Comparison of ENCODE assay signal across 15 mouse cellular contexts in genomic region chr1:93138534-93138933, GRCm38 (mm10). TPM values are rescaled to one million over a fixed set of nuclear protein-coding genes. Genes with fewer than 3 reads are reported as not detected.
DNase-seq lines count a peak whose midpoint lies in the region; ATAC-seq and TF ChIP-seq lines count a peak whose summit lies in the region.
"Had no signal": no experiment of that assay in that cellular context is flagged by ENCODE, and none has a peak within 500 bp of the region (broad histone marks: within the 10 kb centered on the region; RNA-seq: fewer than 3 reads in every experiment).

No protein-coding gene starts in this region.

- peak; percentile 20 for DNase-seq in adrenal gland, postnatal 25 days
- no peak for DNase-seq in adrenal gland, adult (ENCODE audit: inconsistent age in 2 of 2, low spot score in 1 of 2)
- peak; percentile 88 to 89 for DNase-seq in kidney, postnatal 25 days
- peak; percentile 82 for DNase-seq in liver, postnatal 0 days
- DNase-seq in spleen, adult 18-20 months: no peak
- no peak for DNase-seq in testis, postnatal 14 days (ENCODE audit: low spot score)
- no peak for DNase-seq in gastrocnemius, postnatal 36 days
- DNase-seq: heart, adult 2 months; right cerebral cortex, postnatal 14 days had no signal

- H3K4me1 ChIP-seq in intestine, embryonic 15.5 days (replicated peaks): 0 out of 2 replicates have a peak, but pooled peaks cover 5% of the 10 kb centered on the region
- H3K4me1 ChIP-seq in liver, postnatal 0 days (ENCODE audit: insufficient read depth): peaks cover 16% of the 10 kb centered on the region; the same call in 1 of the 2 replicates

- no peaks in the 10 kb centered on the region for H3K27me3 ChIP-seq in intestine, embryonic 15.5 days (replicated peaks)
- no peaks in the 10 kb centered on the region for H3K27me3 ChIP-seq in liver, postnatal 0 days (ENCODE audit: insufficient read depth, low read length)

- no peaks in the 10 kb centered on the region for H3K36me3 ChIP-seq in intestine, embryonic 15.5 days
- H3K36me3 ChIP-seq in liver, postnatal 0 days (replicated peaks; ENCODE audit: insufficient read depth, low read length): no peaks in the 10 kb centered on the region

- no peak overlapping the region for H3K4me3 ChIP-seq in intestine, embryonic 15.5 days (replicated peaks)
- H3K4me3 ChIP-seq in liver, postnatal 0 days (ENCODE audit: low read depth, low read length): no peak overlapping the region
- H3K4me3 ChIP-seq: erythroblast, embryonic 14.5 days; heart, adult 2 months had no signal

- 59% methylated on average over 6 of the region's 6 CpGs for WGBS in intestine, embryonic 15.5 days
- 55% methylated on average over 4 of the region's 6 CpGs for WGBS in liver, postnatal 0 days (ENCODE audit: insufficient replicate concordance)

- no peak for TF ChIP-seq EP300 in liver, postnatal 0 days (IDR thresholded peaks at IDR 0.05; ENCODE audit: low read depth)

- no peak for TF ChIP-seq CTCF in liver, postnatal 0 days (IDR thresholded peaks at IDR 0.05; ENCODE audit: low read depth)

- peak overlapping the region; percentile 34; the same call in 1 of the 2 replicates for H3K4me2 ChIP-seq in intestine, embryonic 15.5 days (replicated peaks)
- peak overlapping the region; percentile 13; the same call in 1 of the 2 replicates for H3K4me2 ChIP-seq in liver, postnatal 0 days (ENCODE audit: low read depth, low read length)

- H3K9ac ChIP-seq in intestine, embryonic 15.5 days: no peak overlapping the region
- H3K9ac ChIP-seq in liver, postnatal 0 days (replicated peaks): peak overlapping the region; percentile 46

- H3K27ac ChIP-seq in intestine, embryonic 15.5 days: peak overlapping the region; percentile 65
- H3K27ac ChIP-seq in liver, postnatal 0 days (ENCODE audit: low read depth): peak overlapping the region; percentile 87
- H3K27ac ChIP-seq: heart, adult 2 months had no signal

- intact Hi-C loops in gastrocnemius, postnatal 36 days (cut with DNase I): no loop called here

- peak; percentile 93 for ATAC-seq in intestine, embryonic 15.5 days
- peak; percentile 78 for ATAC-seq in liver, postnatal 0 days

- no peaks in the 10 kb centered on the region for H3K9me3 ChIP-seq in intestine, embryonic 15.5 days
- no peaks in the 10 kb centered on the region for H3K9me3 ChIP-seq in liver, postnatal 0 days (ENCODE audit: low read length)

RNA-seq across cellular contexts. Expression of gene Agxt, which starts 3.5 kb away (rescaled TPM):
- total RNA-seq in adrenal gland, postnatal 25 days (2021): 3.6 TPM in 1 of 2 replicates, not detected in the other
- 0.59 and 0.62 TPM in 2 replicates for polyA plus RNA-seq in intestine, embryonic 15.5 days (2015; fragmentation: Nextera tagmentation; extraction: Ambion mirVana)
- polyA plus RNA-seq in liver, postnatal 0 days (2015; fragmentation: Nextera tagmentation; extraction: Ambion mirVana): 443 and 456 TPM in 2 replicates
- under 1 TPM in 1 of 2 experiments, not detected in 1; 0.28 TPM for total RNA-seq in gastrocnemius, postnatal 36 days (2021)
- total RNA-seq: ES-E14; heart, adult 2 months; hematopoietic stem cell, adult 5-6 weeks; layer of hippocampus, postnatal 14 days had no signal
- polyA plus RNA-seq: heart, adult 2 months; limb, embryonic 14.5 days had no signal

RNA-seq across cellular contexts. Expression of gene 2310007B03Rik, which starts 22.2 kb away (rescaled TPM):
- total RNA-seq in adrenal gland, postnatal 25 days (2021): not detected in 2 replicates
- polyA plus RNA-seq in intestine, embryonic 15.5 days (2015; fragmentation: Nextera tagmentation; extraction: Ambion mirVana): 8.7 and 10.4 TPM in 2 replicates
- 0.51 and 0.99 TPM in 2 replicates for polyA plus RNA-seq in liver, postnatal 0 days (2015; fragmentation: Nextera tagmentation; extraction: Ambion mirVana)
- not detected for total RNA-seq in gastrocnemius, postnatal 36 days (2021)
- total RNA-seq: heart, adult 2 months; hematopoietic stem cell, adult 5-6 weeks; layer of hippocampus, postnatal 14 days had no signal
- polyA plus RNA-seq: erythroblast, embryonic 14.5 days had no signal

RNA-seq across cellular contexts. Expression of gene Crocc2, which starts 30.0 kb away (rescaled TPM):
- 0.03 TPM in 1 of 2 replicates, not detected in the other for total RNA-seq in adrenal gland, postnatal 25 days (2021)
- polyA plus RNA-seq in intestine, embryonic 15.5 days (2015; fragmentation: Nextera tagmentation; extraction: Ambion mirVana): 0.04 and 0.13 TPM in 2 replicates
- not detected in 2 replicates for polyA plus RNA-seq in liver, postnatal 0 days (2015; fragmentation: Nextera tagmentation; extraction: Ambion mirVana)
- total RNA-seq in gastrocnemius, postnatal 36 days (2021): not detected
- polyA plus RNA-seq: erythroblast, embryonic 14.5 days had no signal

RNA-seq across cellular contexts. Expression of gene Kif1a, which starts 36.8 kb away (rescaled TPM):
- 15.6 and 26.0 TPM in 2 replicates for total RNA-seq in adrenal gland, postnatal 25 days (2021)
- polyA plus RNA-seq in intestine, embryonic 15.5 days (2015; fragmentation: Nextera tagmentation; extraction: Ambion mirVana): 18.3 and 21.4 TPM in 2 replicates
- 0.17 and 0.28 TPM in 2 replicates for polyA plus RNA-seq in liver, postnatal 0 days (2015; fragmentation: Nextera tagmentation; extraction: Ambion mirVana)
- total RNA-seq in gastrocnemius, postnatal 36 days (2021): 1 to 10 TPM in 1 of 2 experiments, under 1 TPM in 1; 0.64 to 1.6 TPM
- total RNA-seq: hematopoietic stem cell, adult 5-6 weeks had no signal

Comparison
In these comparisons a context has a peak if more than half of its experiments do, and no peak if none do; other contexts are left out.
1. DNase-seq: peak in adrenal gland, postnatal 25 days (single experiment), kidney, postnatal 25 days (2 of 2) and liver, postnatal 0 days (single experiment); none in adrenal gland, adult (0 of 2), spleen, adult 18-20 months (0 of 2), testis, postnatal 14 days (single experiment) and gastrocnemius, postnatal 36 days (0 of 2).